Mouse (Mus musculus) liver, embryonic 16.5 days (tissue): Measurements from ENCODE around the gene Ghr. TPM values are rescaled to one million over a fixed set of nuclear protein-coding genes. Genes with fewer than 3 reads are reported as not detected.
A peak's percentile ranks its signal among the peaks of the same experiment; 100 is the strongest.

Source experiments
- ATAC-seq: fragments of 200-750 bp; cut with Nextera tagmentation; 2 replicates; pipeline ENCODE4 v1.8.0; 2017; ENCODE audit warnings: low read depth, mild to moderate bottlenecking, moderate number of reproducible peaks, moderate library complexity
- H3K27ac ChIP-seq: fragments of 300-500 bp; sonication (generic); 2 replicates; pipeline ENCODE4 v1.5.1; 2014; ENCODE audit warnings: mild to moderate bottlenecking, low read length
- H3K27me3 ChIP-seq: fragments of 300-500 bp; sonication (generic); 2 replicates; pipeline ENCODE4 v1.6.1; 2014; ENCODE audit warnings: low read depth, low read length, mixed read lengths; ENCODE audit not compliant: control insufficient read depth, insufficient read depth
- H3K36me3 ChIP-seq: fragments of 300-500 bp; sonication (generic); 2 replicates; pipeline ENCODE4 v1.6.1; 2014; ENCODE audit warnings: mild to moderate bottlenecking; ENCODE audit not compliant: control insufficient read depth, insufficient read depth
- H3K4me1 ChIP-seq: fragments of 300-500 bp; sonication (generic); 2 replicates; pipeline ENCODE4 v1.6.1; 2014; ENCODE audit warnings: low read depth, low read length, mixed read lengths; ENCODE audit not compliant: control insufficient read depth
- H3K4me2 ChIP-seq: fragments of 300-500 bp; sonication (generic); 2 replicates; pipeline ENCODE4 v1.6.1; 2014; ENCODE audit warnings: low read depth, low read length, mixed read lengths
- H3K4me3 ChIP-seq: fragments of 300-500 bp; sonication (generic); 2 replicates; pipeline ENCODE4 v1.5.1; 2014; ENCODE audit warnings: low read depth, mild to moderate bottlenecking, low read length
- H3K9ac ChIP-seq: fragments of 300-500 bp; sonication (generic); 2 replicates; pipeline ENCODE4 v1.6.1; 2014; ENCODE audit warnings: low read depth, low read length
- H3K9me3 ChIP-seq: fragments of 300-500 bp; sonication (generic); replicated peaks from 2 replicates; pipeline ENCODE4 v1.6.1; 2016; ENCODE audit warnings: low read length; ENCODE audit not compliant: control insufficient read depth
- WGBS: fragments of 180-500 bp; shearing (Covaris S2); extraction: QIAGEN DNeasy Blood & Tissue Kit; methylation state at CpG from one replicate; pipeline ENCODE4 v1.1.7; 2014; ENCODE audit not compliant: insufficient replicate concordance; 5-methylcytosine and 5-hydroxymethylcytosine counted together
- polyA plus RNA-seq: library from polyadenylated mRNA; unstranded; fragments of >200 nt; fragmentation: Nextera tagmentation; extraction: Ambion mirVana; gene quantifications from 2 replicates; pipeline ENCODE4 v1.2.1, GENCODE M21; 2015

Gene Ghr
- polyA plus RNA-seq, 1 experiment from 2014 or later: 33.4 TPM

DNA sequence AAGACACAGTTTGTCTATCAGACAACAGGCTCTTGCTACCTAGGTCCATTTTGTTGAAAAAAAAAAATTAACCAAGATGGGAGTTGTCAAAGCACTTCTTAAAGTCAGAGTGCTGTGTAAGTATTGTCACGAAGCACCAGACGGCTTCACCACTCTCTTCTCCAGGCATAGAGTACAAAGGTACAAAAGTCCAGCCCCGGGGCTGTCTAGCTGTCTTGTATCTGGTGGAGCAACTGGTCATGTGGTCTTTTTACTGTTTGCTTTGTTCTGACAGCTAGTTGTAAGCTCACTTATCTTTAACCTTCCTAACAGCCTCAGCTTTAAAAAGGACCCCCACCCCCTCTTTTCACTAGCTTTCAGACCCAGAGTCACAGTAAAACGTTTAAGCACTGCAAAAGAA is 1.1 kb upstream of the Ghr start:
- Histone ChIP-seq H3K4me2 (peak overlapping the region; percentile 24; the same call in 1 of the 2 replicates), H3K36me3 (no peaks in the 10 kb centered on the region), H3K27ac (peak overlapping the region; percentile 63), H3K4me3 (no peak overlapping the region), H3K9ac (no peak overlapping the region), H3K9me3 (no peaks in the 10 kb centered on the region), H3K27me3 (no peaks in the 10 kb centered on the region; the same call in 1 of the 2 replicates), H3K4me1 (no peaks in the 10 kb centered on the region; the same call in 1 of the 2 replicates)
- peak; percentile 65 for ATAC-seq
- 39% methylated on average over 4 of the region's 4 CpGs for WGBS

GRCm38 (mm10) chr15:3581861-3582806 is 1.2 kb downstream of the Ghr start:
- Histone ChIP-seq H3K9ac (peak overlapping the region; percentile 13), H3K27me3 (no peaks in the 10 kb centered on the region; the same call in 1 of the 2 replicates), H3K4me3 (peak overlapping the region; percentile 64), H3K36me3 (no peaks in the 10 kb centered on the region), H3K9me3 (no peaks in the 10 kb centered on the region), H3K4me1 (no peaks in the 10 kb centered on the region; the same call in 1 of the 2 replicates), H3K27ac (peak overlapping the region; percentile 23; the same call in 1 of the 2 replicates), H3K4me2 (peak overlapping the region; percentile 52)
- 3% methylated on average over 34 of the region's 34 CpGs for WGBS
- ATAC-seq: no peak

DNA sequence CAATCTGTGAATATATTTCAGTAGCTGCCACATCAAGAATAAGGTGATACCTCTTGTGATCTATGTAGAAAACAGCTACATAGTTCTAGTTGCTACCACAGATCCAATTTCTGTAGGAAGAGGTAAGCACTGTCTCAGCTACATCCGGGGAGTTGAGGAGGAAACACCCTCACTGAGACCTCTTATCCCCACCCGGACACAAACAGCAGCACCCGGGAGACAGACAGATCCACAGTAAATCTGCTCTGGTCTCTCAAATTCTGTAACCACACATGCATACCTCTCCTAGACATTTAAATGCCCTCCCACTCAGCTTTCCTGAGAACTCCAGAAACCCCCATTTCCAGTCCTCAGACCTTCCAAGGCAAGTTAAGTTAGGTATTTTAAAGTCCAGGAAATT is 2.0 kb downstream of the Ghr start:
- Histone ChIP-seq H3K4me3 (peak overlapping the region; percentile 64), H3K4me2 (peak overlapping the region; percentile 52), H3K36me3 (no peaks in the 10 kb centered on the region), H3K9me3 (no peaks in the 10 kb centered on the region), H3K4me1 (no peaks in the 10 kb centered on the region; the same call in 1 of the 2 replicates), H3K27ac (no peak overlapping the region), H3K27me3 (no peaks in the 10 kb centered on the region; the same call in 1 of the 2 replicates), H3K9ac (peak overlapping the region; percentile 13; the same call in 1 of the 2 replicates)
- no peak for ATAC-seq
- 25% methylated on average over 3 of the region's 3 CpGs for WGBS

- Histone ChIP-seq H3K9ac (no peak overlapping the region), H3K4me2 (no peak overlapping the region), H3K9me3 (no peaks in the 10 kb centered on the region), H3K27ac (no peak overlapping the region), H3K36me3 (no peaks in the 10 kb centered on the region), H3K4me1 (no peaks in the 10 kb centered on the region; the same call in 1 of the 2 replicates), H3K27me3 (no peaks in the 10 kb centered on the region; the same call in 1 of the 2 replicates), H3K4me3 (no peak overlapping the region)
- 41% methylated on average over 2 of the region's 2 CpGs for WGBS
- ATAC-seq: no peak
Measured at GRCm38 (mm10) chr15:3580216-3580615, 3.1 kb downstream of the Ghr start.

DNA sequence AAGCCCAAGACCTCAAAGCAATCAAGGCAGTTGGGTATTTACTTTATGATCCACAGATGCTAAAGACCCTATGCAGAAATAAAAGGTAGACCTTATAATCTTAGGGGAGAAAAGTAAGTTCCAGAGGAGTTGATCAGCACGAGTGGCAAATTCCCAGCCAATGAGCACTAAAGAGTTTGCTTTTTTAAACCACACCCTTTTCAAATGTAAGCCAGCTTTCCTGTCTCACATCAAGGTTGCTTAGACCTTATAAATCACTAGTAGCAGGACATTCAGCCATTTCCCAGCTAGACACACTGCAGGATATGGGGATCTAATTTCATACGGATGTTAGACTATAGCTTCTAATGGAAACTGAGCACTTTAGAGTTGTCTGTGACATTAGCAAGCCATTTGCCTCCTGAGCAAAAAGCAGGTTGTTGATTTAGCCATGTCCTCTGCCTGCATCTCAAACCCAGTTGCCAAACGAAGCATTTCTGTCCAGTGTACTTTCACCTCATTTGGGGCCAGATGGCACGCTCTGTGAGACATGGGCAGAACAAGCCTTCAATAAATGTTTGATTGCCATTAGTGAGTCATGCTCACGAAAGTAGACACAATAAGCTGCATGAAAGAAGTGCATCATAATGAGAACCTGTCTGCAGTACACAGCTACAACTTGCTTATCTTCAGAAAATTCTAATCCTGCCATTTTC is 4.9 kb downstream of the Ghr start:
- H3K27ac ChIP-seq: no peak overlapping the region
- H3K4me1 ChIP-seq: no peaks in the 10 kb centered on the region
- H3K36me3 ChIP-seq: no peaks in the 10 kb centered on the region
- H3K9ac ChIP-seq: no peak overlapping the region
- no peak overlapping the region for H3K4me2 ChIP-seq
- no peaks in the 10 kb centered on the region; the same call in 1 of the 2 replicates for H3K27me3 ChIP-seq
- no peak overlapping the region for H3K4me3 ChIP-seq
- no peak for ATAC-seq
- H3K9me3 ChIP-seq: no peaks in the 10 kb centered on the region
- 48% methylated on average over 5 of the region's 5 CpGs for WGBS

- H3K36me3 ChIP-seq: no peaks in the 10 kb centered on the region
- no peaks in the 10 kb centered on the region for H3K9me3 ChIP-seq
- H3K4me2 ChIP-seq: no peak overlapping the region
- no peak overlapping the region for H3K9ac ChIP-seq
- no peak overlapping the region for H3K4me3 ChIP-seq
- no peaks in the 10 kb centered on the region for H3K4me1 ChIP-seq
- H3K27me3 ChIP-seq: no peaks in the 10 kb centered on the region
- no peak overlapping the region for H3K27ac ChIP-seq
- no peak for ATAC-seq
- 80% methylated on average over 2 of the region's 2 CpGs for WGBS
Measured at GRCm38 (mm10) chr15:3569178-3569903, 14.0 kb downstream of the Ghr start.

DNA sequence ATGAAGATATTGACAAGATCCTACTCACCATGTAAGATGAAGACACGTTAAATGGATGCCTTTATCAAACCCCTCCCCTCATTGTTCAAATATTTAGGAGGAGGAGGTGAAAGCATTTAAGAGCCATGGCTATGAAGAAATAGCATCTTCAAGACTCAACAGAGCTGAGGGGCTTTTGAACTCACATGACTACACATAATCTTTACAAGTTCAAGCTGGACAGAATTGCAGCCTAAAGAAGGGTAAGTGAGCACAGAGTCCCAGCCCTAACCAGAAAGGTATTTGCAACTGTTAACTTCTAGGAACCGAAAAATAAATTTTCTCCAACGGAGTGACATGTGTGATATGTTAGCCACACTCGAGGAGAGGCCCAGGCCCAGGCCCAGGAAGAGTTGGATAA is 18.7 kb downstream of the Ghr start:
- Histone ChIP-seq H3K27me3 (no peaks in the 10 kb centered on the region), H3K27ac (no peak overlapping the region), H3K36me3 (no peaks in the 10 kb centered on the region), H3K4me2 (no peak overlapping the region), H3K9ac (no peak overlapping the region), H3K9me3 (no peaks in the 10 kb centered on the region), H3K4me1 (no peaks in the 10 kb centered on the region), H3K4me3 (no peak overlapping the region)
- no peak for ATAC-seq
- 50% methylated on average over 4 of the region's 4 CpGs for WGBS

DNA sequence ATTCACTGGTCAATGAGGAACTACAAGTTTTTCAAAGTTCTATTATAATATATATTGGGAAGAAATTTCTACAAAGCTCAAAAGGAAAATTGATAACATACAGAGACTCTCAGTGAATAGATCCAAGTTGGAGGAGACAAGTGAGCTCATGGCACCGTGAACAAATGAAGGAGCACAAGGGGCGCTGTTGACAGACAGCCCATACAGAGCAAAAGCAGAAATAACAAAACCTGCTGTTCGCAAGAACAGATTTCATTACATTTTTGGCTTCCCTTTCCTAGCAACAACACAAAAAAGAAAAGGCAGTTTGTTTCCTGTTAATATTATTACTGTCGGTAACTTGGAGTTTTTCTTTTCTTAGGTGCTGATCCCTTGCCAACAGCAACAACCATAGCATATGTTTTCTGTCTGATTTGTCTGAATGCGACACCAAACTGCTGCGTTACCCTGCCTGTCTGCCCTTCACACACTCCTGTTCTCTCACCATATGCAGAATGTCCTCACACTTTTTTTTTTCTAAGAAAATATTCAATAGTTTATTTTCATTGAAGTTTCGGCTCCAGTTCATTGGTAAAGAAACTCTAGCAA is 19.3 kb downstream of the Ghr start:
- H3K4me2 ChIP-seq: no peak overlapping the region
- H3K9ac ChIP-seq: no peak overlapping the region
- H3K9me3 ChIP-seq: no peaks in the 10 kb centered on the region
- no peak for ATAC-seq
- WGBS: 62% methylated on average over 7 of the region's 7 CpGs
- no peak overlapping the region for H3K27ac ChIP-seq
- H3K27me3 ChIP-seq: no peaks in the 10 kb centered on the region
- no peak overlapping the region for H3K4me3 ChIP-seq
- no peaks in the 10 kb centered on the region for H3K4me1 ChIP-seq
- H3K36me3 ChIP-seq: no peaks in the 10 kb centered on the region
